Mouse (Mus musculus) monocyte, adult 5-6 weeks (primary cell): ENCODE measurements around the gene Adh5. TPM values are rescaled to one million over a fixed set of nuclear protein-coding genes. Genes with fewer than 3 reads are reported as not detected.
"Not testable (repeated sequence)": the region's sequence is repeated elsewhere in the genome, so short reads cannot be mapped to it uniquely, and the experiment has no call there.

Experiments
- ATAC-seq: fragments of 153-309, 156-312 bp; replicated peaks from 2 replicates; pipeline ENCODE4 v1.8.0; 2017; ENCODE audit warnings: mild to moderate bottlenecking; ENCODE audit not compliant: low TSS enrichment, insufficient number of reproducible peaks, severe bottlenecking, poor library complexity, low FRiP score
- total RNA-seq: library from RNA; stranded (forward); fragments of 200-1000, 200-491, 200-594 nt; gene quantifications from 3 replicates; pipeline ENCODE4 v1.2.3, GENCODE M21; 2017

Adh5 gene
- total RNA-seq, 1 experiment from 2014 or later: 70.8 TPM

DNA sequence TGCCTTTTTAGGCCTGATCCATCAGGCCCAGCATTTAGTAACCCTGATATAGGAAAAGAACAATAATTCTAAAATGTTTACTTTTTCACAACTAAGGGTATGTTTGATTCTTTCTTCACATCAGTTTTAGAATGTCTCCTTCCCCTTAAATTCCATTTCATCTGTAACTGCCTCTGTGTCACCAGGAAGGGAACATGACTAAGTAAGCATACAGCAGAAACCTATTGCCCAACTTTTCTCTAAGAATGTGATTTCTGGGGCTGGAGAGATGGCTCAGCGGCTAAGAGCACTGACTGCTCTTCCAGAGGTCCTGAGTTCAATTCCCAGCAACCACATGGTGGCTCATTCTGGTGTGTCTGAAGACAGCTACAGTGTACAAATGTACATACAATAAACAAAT, 11.3 kb downstream of the Adh5 start:
- no peak for ATAC-seq

DNA sequence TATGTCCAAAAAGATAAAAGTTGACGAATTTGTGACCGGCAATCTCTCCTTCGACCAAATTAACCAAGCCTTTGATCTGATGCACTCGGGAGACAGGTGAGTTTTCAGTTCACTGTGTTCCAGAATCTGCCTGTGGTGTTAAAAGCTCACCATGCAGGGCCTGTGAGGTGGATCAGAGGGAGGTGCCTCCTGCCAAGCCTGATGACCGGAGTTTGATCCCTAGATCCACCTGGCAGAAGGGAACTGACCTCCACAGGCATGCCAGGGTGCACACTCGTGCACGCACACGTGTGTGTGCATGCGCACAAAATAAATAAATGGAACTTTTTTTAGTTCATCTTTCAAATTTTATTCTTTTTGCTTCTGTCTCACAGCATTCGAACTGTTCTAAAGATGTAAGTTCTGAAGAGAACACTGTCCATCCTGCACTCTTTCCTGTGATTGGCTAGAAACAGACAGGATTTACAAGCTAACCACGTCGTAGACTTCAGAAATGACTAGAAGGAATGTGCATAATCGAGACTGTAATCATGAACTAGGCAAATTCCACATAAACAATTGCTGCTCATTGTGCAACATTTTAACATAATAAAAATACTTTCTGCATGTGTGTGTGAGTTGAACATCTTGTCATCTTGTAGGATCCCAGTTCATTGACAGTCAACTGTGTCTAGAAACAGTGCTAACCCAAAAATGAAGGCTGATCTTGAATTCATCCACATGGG, 12.0 kb downstream of the Adh5 start:
- no peak for ATAC-seq

DNA sequence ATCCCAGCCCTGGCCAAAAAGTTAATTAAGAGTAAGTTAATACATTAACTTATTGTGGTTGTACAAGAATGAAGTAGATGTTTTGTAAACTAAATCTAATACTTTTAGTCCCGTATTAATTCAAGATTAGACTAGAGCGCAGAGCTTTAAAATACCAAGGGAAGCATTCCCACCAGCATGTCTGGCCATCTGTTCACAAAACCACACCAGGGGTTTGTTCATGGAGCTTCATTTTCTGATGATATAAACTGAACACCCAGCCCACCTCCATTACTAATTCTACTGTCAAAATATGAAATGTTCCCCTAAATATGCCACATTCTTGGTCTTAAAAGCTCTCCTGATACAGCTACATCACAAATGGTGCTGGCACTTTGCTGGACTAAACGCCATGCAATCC, 15.5 kb downstream of the Adh5 start:
- ATAC-seq: no peak

DNA sequence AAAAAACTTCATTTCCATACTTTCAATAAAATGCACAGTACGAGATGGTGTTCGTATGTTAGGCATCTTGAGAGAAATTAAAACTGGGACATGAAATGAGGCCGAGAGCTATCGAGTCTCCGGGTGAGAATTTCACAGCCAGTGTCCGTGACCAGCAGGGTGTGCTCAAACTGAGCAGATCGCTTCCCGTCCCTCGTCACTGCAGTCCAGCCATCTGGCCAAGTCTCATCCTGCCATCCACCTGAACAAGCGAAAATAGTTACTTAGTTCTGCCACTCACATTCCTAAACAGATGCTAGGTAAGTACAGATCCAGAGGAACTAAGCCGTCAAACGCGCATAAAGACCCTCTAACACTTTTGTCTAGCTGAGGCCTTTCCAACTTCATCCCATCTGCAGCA, 17.4 kb downstream of the Adh5 start:
- no peak for ATAC-seq

DNA sequence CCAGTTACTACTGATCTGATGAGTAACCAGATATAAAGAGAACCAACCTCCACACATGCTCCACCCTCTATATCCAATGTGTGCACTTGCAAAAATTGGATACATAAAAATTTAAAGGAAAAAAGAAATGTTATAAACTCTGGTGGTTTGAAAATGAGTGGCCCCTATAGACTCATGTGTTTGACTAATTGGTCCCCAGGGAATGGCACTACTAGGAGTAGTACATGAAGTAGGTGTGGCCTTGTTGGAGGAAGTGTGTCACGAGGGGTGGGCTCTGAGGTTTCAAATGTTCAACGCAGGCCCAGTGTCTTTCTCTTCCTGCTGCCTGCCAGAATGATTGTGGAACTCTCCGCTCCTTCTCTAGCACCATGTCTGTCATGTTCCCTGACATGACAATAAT, 18.9 kb downstream of the Adh5 start:
- ATAC-seq: no peak

DNA sequence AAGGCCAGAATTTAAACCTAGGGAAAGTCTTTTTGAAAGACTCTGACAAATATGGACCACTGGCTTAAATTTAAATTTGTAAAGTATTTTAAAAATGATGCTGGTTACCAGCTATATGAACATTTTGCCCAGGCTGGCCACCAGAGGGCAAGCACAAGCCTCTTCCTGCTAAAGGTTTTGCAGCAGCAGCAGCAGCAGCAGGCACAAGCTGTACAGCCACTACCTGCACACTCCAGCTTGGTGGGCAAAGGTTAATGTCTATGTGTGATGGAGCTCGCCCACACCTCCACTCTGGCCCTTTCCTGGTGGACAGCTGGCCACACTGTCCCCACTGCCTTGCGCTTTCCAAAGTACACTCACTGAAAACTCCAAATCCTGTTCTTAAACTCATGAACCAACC, 20.2 kb downstream of the Adh5 start:
- 0 out of 2 replicates have a peak, but pooled peaks have one; percentile 24 for ATAC-seq

DNA sequence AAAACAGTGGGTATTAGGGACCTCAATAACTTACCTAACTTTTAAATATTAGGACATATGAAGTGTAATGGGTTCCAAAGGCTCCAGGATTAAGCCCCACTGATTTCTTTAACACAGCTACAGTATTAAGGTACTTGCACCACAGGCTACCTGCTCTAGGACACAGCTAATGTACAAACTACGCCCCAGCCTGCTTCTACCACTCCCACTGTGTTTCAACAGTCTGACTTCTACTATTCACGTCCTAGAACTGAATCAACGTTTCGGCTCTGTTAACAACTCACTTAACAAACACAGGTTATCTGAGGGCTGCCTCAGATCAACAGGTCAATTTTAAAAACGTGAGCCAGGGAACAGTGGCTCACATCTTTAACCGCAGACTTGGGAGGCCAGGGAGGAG, 20.9 kb downstream of the Adh5 start:
- ATAC-seq: no peak

DNA sequence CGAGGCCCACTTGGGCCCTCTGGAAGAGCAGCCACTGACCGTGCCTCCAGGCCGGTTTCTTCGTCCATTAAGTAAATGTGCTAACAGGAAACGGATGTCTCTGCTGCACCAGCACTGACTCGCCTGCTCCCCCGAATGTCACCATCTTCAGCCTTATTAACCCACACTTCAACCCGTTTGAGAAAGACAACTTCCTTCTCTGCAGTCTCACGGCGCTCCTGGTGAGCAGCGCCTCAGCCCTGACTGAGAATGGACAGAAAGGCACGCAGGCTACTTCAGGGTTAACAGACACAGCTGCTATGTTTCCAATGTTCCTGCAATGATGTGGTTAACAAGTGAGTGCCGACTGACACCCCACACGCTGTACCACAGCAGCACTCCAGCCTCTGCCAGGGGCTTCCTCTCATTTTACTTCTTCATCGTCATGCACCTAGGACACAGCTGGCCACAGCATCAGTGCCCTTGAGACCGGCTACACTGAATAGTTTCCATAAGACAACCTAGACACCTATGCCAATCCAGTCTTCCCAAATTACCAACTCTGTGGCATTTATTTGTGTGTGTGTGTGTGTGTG, 21.8 kb downstream of the Adh5 start:
- peak; percentile 46; the same call in 1 of the 2 replicates for ATAC-seq

DNA sequence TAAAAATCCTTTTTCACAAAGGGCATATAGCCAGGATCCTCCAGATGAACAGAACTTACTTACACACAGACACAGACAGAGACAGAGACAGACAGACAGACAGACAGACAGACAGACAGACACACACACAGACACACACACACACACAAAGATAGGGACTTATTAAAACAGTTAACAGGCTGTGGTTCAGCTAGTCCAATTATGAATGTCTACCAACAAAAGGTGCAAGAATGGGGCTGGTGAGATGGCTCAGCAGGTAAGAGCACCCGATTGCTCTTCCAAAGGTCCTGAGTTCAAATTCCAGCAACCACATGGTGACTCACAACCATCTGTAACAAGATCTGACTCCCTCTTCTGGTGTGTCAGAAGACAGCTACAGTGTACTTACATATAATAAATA, 23.8 kb downstream of the Adh5 start:
- not testable (repeated sequence) for ATAC-seq

DNA sequence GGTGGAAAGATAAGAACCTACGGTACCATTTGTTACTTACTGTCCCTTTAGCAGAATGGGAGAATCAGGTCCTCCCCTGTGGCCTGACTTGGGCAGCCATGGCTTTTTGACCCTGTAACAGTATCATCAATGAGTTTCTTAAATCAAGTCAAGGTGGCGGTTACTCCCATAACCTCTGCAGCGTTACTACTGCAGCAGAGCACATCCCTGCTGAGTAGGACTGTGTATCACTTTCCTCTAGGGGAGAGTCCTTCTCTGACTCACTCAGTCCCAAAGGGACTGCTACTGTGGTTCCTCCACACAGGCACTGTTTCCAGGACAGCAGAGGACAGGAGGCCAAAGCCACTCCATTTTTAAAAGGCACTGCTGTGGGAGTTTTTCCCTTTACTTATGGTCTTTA, 28.2 kb downstream of the Adh5 start:
- no peak for ATAC-seq

DNA sequence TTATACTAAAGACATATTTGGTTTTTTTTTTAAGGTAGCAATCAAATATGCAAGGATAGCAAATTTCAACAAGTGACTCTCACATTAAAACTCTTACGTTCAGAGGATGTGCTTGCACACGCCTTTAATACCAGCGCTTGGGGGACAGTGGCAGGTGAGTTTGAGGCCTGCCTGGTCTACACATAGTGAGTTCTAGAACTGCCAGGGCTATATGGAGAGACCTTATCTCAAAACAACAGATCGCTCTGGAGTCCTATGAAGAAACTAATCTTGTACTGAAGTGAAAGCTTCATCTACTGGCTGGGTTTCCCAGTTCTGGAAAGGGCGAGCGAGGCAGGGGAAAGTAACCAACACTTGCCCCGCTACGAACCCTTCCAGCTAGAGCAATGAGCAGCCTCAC, 36.6 kb downstream of the Adh5 start:
- no peak for ATAC-seq

DNA sequence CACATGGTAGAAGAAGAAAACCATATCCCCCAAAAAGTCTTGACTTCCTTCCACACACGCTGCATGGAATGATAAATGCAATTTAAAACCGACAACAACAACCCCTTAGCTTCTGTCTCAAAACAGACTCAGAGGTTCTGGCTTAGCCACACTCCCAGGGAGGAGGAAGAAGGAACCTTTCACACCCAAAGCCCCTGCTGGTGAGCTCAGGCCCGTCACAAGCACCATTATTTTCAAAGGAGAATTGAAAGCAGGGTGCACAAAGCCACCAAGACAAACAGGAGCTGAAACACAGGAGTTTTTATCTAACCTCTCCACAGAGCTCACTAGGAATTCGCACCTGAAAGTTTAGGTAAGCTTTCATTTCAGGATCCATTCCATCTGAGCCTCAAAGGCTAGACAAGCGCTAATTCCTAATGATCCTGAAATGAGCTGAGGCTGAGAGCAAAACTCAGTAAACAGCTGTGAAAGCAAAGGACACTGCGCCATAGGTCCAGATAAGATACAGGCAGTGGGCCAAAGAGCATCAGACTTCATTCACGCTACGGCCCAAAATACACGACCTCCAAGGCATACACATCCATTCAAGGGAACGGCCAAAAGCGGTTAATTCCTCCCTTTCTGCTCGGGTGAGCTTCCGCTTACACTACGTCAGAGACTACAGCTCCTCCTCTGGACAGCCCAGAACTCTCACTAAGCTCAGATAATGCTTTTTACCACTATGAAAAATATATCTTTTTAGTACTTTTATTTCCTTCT, 38.8 kb downstream of the Adh5 start:
- no peak for ATAC-seq

DNA sequence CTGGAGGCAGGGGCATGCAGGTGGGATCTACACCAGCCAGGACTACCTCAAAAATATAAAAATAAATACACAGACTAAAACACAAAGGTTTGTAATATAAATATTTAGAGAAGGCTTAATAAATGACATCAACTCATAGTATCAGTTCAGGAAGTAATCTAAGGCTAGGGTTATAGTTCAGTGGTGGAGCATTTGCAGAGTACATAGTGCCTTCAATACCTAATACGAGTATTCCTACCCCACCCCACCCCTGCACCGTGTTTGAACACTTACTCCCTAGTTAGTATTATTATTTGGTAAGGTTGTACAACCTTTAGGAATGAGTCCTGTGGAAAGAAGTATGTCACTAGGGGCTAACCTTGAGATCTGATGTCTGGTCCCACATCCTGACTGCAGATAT, 40.3 kb downstream of the Adh5 start:
- ATAC-seq: no peak

DNA sequence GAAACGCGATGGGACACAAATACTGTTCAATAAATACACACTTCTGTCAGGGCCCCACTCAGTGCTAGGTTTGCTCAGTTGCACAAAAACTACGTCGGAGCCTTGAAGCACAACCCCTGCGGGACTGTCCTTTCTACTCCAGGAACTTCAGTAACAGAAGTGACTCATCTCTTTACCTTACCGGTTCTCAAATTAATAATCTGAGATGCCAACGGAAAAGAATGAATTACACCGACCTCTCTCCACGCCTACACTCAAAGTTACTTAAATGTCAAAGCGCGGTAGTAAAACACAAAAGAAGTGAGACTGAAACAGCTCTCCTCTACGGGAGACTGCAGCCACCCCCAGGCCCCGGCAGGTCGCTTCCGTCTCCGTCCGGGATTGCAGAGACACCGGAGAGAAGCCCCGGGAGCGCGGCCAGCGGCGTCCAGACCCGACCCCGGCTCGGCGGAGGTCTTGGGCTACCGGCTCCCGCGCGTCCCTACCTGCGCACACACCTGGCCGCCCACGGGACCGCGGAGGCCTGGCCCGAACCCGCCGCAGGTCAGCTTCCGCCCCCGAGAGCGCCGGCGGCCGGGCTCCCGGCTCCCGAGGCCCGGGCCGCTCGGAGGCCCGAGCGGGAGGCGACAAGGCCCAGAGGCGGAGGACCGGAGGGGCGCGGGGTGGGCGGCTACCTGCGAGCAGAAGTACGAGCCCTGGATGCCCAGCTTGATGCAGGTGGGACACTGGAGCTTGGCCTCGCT, 45.9 kb downstream of the Adh5 start:
- no peak for ATAC-seq

DNA sequence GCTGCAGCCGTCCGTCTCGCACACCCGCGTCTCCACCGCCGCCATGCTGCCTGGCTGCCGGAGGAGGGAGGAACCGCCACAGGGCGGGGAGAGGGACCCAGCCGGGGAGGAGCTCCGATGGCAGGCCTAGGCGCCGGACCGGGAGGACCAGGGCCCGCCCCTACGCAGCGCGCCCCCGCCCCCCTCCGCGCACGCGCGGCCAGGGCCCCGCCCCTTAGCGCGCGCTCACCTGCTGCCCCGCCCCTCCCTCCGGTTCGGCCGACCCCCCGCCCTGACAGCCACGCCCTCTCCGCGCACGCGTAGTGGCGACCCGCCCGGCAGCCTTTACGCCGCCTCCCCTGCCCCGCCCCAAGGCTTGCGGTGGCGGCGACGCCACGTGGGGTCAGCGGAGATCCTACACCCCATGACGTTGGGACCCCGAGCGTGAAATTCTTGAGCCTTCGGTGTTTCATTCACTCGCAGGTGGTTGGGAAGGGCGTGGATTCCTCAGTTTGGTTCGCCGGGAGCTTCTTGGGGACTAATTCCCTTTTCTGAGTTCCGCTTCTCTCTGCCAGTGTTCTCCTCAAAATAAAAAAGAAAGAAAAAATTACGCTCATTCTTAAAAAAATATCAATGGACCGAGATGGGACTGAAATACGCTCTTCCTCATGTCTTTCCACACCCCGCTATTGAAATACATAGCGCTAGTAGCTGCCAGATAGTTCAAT, 46.6 kb downstream of the Adh5 start, which contains the start of gene Metap1:
Gene Metap1, minus strand, starts transcription at position 189 of the 707 bp plus-strand sequence.
- ATAC-seq: peak; percentile 92

DNA sequence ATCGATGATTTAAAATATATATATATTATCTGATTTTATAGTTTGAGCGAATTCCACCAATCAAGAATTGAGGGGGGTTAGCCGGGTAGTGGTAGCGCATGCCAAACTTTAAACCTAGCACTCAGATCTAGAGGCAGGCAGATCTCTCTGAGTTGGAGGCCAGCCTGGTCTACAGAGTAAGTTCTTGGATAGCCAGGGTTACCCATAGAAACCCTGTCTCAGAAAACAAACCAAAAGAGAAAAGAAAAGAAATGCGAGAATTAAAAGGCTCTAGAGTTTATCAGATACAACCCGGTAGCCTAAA, 47.1 kb downstream of the Adh5 start:
- no peak for ATAC-seq

DNA sequence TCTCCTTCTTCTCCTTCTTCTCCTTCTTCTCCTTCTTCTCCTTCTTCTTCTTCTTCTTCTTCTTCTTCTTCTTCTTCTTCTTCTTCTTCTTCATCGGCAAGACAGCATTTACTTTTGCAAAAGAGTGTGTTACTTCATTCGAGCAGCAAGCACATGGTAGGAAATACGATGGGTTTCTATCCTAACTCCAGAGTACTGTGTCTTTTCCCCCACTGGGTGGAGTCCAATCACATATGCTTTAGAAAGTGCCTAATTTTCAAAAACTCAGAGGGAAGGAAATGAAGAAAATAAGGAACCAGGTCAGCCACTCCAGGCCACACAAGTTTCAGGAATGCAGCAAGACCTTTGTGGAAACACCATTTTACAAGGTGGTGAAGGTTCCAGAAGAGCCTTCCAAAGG, 50.8 kb downstream of the Adh5 start:
- no peak for ATAC-seq

DNA sequence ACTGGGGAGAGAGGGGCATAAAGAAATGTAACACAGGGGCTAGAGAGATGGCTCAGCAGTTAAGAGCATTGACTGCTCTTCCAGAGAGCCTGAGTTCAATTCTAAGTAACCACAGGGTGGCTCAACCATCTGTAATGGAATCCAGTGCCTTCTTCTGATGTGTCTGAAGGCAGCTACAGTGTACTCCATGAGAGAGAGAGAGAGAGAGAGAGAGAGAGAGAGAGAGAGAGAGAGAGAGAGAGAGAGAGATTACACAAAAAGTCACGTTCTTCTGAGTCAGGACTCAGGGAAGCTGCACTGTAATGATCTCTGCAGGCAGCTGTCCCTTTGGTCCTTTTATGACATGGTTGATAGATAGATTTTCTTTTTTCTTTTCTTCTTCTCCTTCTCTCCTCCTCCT, 51.7 kb downstream of the Adh5 start:
- ATAC-seq: no peak
